Mouse (Mus musculus): Measurements from ENCODE around the gene Ankrd66. TPM values are rescaled to one million over a fixed set of nuclear protein-coding genes. Genes with fewer than 3 reads are reported as not detected.

Gene Ankrd66
- polyA plus RNA-seq, 1 experiment: 1.2 TPM

Other genes with a start within 250 kb of the Ankrd66 start
- 52.3 and 56.0 TPM in 2 replicates for gene Adgrf5, start 183.2 kb downstream of the Ankrd66 start, polyA plus RNA-seq (2012; rRNA removed)
- 2.5 and 5.3 TPM in 2 replicates for gene Mep1a, start 40.8 kb downstream of the Ankrd66 start, polyA plus RNA-seq (2012; rRNA removed)
- 33.6 and 49.6 TPM in 2 replicates for gene Pla2g7, start 24.5 kb upstream of the Ankrd66 start, polyA plus RNA-seq (2012; rRNA removed)
- 0.30 and 0.47 TPM in 2 replicates for gene Tdrd6, start 86.7 kb upstream of the Ankrd66 start, polyA plus RNA-seq (2012; rRNA removed)
- 3.5 and 4.2 TPM in 2 replicates for gene Slc25a27, start 123.6 kb upstream of the Ankrd66 start, polyA plus RNA-seq (2012; rRNA removed)
- gene Cyp39a1, start 123.8 kb upstream of the Ankrd66 start, polyA plus RNA-seq (2012; rRNA removed): 3.0 and 3.5 TPM in 2 replicates

Data from gonadal fat pad, adult 2 months (tissue).